Mouse (Mus musculus): ENCODE measurements around the gene Ltb4r2. TPM values are rescaled to one million over a fixed set of nuclear protein-coding genes. Genes with fewer than 3 reads are reported as not detected.

Ltb4r2 gene
- polyA plus RNA-seq, 1 experiment = not detected

DNA sequence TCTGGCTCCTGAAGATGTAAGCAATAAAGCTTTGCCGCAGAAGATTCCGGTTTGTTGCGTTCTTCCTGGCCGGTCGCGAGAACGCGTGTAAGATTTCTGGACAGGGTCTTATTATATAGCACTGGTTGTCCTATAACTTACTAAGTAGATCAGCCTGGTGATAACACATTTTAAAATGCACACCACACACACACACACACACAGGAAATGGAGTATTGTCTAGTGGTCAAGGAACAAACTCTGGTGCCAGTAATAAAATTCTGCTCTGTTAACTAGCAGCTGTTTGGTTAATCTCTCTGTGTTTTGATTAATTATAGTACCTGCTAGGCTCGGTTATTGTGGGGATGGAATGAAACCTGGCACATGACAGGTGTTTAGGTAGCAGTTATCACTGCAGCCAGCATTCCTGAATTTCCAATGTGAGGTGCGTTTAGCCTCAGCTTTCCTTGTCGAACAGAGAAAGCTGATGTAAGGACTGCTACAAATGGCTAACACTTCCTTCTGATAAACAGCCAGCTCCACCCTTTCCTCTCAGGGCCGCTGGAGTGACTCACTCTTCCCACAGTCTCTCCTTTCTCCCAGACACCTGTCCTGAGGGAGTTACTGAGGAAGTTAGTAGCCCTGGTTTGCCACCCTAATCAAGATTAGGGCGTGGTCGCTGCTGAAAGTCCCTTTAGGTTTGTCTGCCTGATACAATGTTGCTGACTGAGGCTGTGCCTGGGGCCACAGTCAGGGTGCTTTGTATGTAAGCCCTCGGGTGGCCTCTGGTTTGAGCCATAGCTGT lies 34.3 kb downstream of the Ltb4r2 start:
- Histone ChIP-seq H3K4me1 (ENCODE audit: control insufficient read depth, insufficient read depth, low read length) (no peaks in the 10 kb centered on the region), H3K4me3 (ENCODE audit: insufficient read depth, low read depth, low read length) (no peak overlapping the region), H3K27ac (ENCODE audit: insufficient read depth, low read depth, low read length) (no peak overlapping the region)
- TF ChIP-seq CTCF (IDR thresholded peaks at IDR 0.05; ENCODE audit: insufficient read depth, low read depth, low read length) (no peak), POLR2A (IDR thresholded peaks at IDR 0.05; ENCODE audit: insufficient read depth, low read depth, low read length) (no peak)
- WGBS = 80% methylated on average over 15 of the region's 15 CpGs

Other genes starting within 250 kb of the Ltb4r2 start
- not detected in 2 replicates for gene Nrl, start 236.4 kb upstream of the Ltb4r2 start, polyA plus RNA-seq (2012; ENCODE audit: insufficient read depth, insufficient read length, low replicate concordance, missing spikeins)
- not detected in 2 replicates for gene Pck2, start 221.2 kb upstream of the Ltb4r2 start, polyA plus RNA-seq (2012; ENCODE audit: insufficient read depth, insufficient read length, low replicate concordance, missing spikeins)
- gene Dcaf11, start 201.4 kb upstream of the Ltb4r2 start, polyA plus RNA-seq (2012; ENCODE audit: insufficient read depth, insufficient read length, low replicate concordance, missing spikeins) = not detected in 2 replicates
- gene A730061H03Rik, start 201.0 kb upstream of the Ltb4r2 start, polyA plus RNA-seq (2012; ENCODE audit: insufficient read depth, insufficient read length, low replicate concordance, missing spikeins) = not detected in 2 replicates
- gene Fitm1, start 185.8 kb upstream of the Ltb4r2 start, polyA plus RNA-seq (2012; ENCODE audit: insufficient read depth, insufficient read length, low replicate concordance, missing spikeins) = not detected in 2 replicates
- not detected in 2 replicates for gene Psme1, start 183.3 kb upstream of the Ltb4r2 start, polyA plus RNA-seq (2012; ENCODE audit: insufficient read depth, insufficient read length, low replicate concordance, missing spikeins)
- gene Emc9, start 176.1 kb upstream of the Ltb4r2 start, polyA plus RNA-seq (2012; ENCODE audit: insufficient read depth, insufficient read length, low replicate concordance, missing spikeins) = not detected in 2 replicates
- not detected in 2 replicates for gene Psme2, start 170.3 kb upstream of the Ltb4r2 start, polyA plus RNA-seq (2012; ENCODE audit: insufficient read depth, insufficient read length, low replicate concordance, missing spikeins)
- gene Rnf31, start 169.7 kb upstream of the Ltb4r2 start, polyA plus RNA-seq (2012; ENCODE audit: insufficient read depth, insufficient read length, low replicate concordance, missing spikeins) = not detected in 2 replicates
- not detected in 2 replicates for gene Irf9, start 157.9 kb upstream of the Ltb4r2 start, polyA plus RNA-seq (2012; ENCODE audit: insufficient read depth, insufficient read length, low replicate concordance, missing spikeins)
- gene Rec8, start 143.4 kb upstream of the Ltb4r2 start, polyA plus RNA-seq (2012; ENCODE audit: insufficient read depth, insufficient read length, low replicate concordance, missing spikeins) = not detected in 2 replicates
- gene Ipo4, start 125.5 kb upstream of the Ltb4r2 start, polyA plus RNA-seq (2012; ENCODE audit: insufficient read depth, insufficient read length, low replicate concordance, missing spikeins) = not detected in 2 replicates
- gene Gm49378, start 123.5 kb upstream of the Ltb4r2 start, polyA plus RNA-seq (2012; ENCODE audit: insufficient read depth, insufficient read length, low replicate concordance, missing spikeins) = not detected in 2 replicates
- not detected in 2 replicates for gene Tm9sf1, start 117.6 kb upstream of the Ltb4r2 start, polyA plus RNA-seq (2012; ENCODE audit: insufficient read depth, insufficient read length, low replicate concordance, missing spikeins)
- gene Tssk4, start 111.2 kb upstream of the Ltb4r2 start, polyA plus RNA-seq (2012; ENCODE audit: insufficient read depth, insufficient read length, low replicate concordance, missing spikeins) = not detected in 2 replicates
- gene Mdp1, start 100.9 kb upstream of the Ltb4r2 start, polyA plus RNA-seq (2012; ENCODE audit: insufficient read depth, insufficient read length, low replicate concordance, missing spikeins) = not detected in 2 replicates
- not detected in 2 replicates for gene Gmpr2, start 89.5 kb upstream of the Ltb4r2 start, polyA plus RNA-seq (2012; ENCODE audit: insufficient read depth, insufficient read length, low replicate concordance, missing spikeins)
- not detected in 2 replicates for gene Nedd8, start 89.3 kb upstream of the Ltb4r2 start, polyA plus RNA-seq (2012; ENCODE audit: insufficient read depth, insufficient read length, low replicate concordance, missing spikeins)
- not detected in 2 replicates for gene Tinf2, start 79.6 kb upstream of the Ltb4r2 start, polyA plus RNA-seq (2012; ENCODE audit: insufficient read depth, insufficient read length, low replicate concordance, missing spikeins)
- gene Tgm1, start 47.5 kb upstream of the Ltb4r2 start, polyA plus RNA-seq (2012; ENCODE audit: insufficient read depth, insufficient read length, low replicate concordance, missing spikeins) = not detected in 2 replicates
- not detected in 2 replicates for gene Rabggta, start 39.2 kb upstream of the Ltb4r2 start, polyA plus RNA-seq (2012; ENCODE audit: insufficient read depth, insufficient read length, low replicate concordance, missing spikeins)
- gene Dhrs1, start 15.7 kb upstream of the Ltb4r2 start, polyA plus RNA-seq (2012; ENCODE audit: insufficient read depth, insufficient read length, low replicate concordance, missing spikeins) = not detected in 2 replicates
- gene Nop9, start 15.7 kb upstream of the Ltb4r2 start, polyA plus RNA-seq (2012; ENCODE audit: insufficient read depth, insufficient read length, low replicate concordance, missing spikeins) = not detected in 2 replicates
- gene Cideb, start 3.0 kb upstream of the Ltb4r2 start, polyA plus RNA-seq (2012; ENCODE audit: insufficient read depth, insufficient read length, low replicate concordance, missing spikeins) = not detected in 2 replicates
- not detected in 2 replicates for gene Ltb4r1, start 4.5 kb downstream of the Ltb4r2 start, polyA plus RNA-seq (2012; ENCODE audit: insufficient read depth, insufficient read length, low replicate concordance, missing spikeins)
- gene Adcy4, start 22.7 kb downstream of the Ltb4r2 start, polyA plus RNA-seq (2012; ENCODE audit: insufficient read depth, insufficient read length, low replicate concordance, missing spikeins) = not detected in 2 replicates
- not detected in 2 replicates for gene Ripk3, start 27.4 kb downstream of the Ltb4r2 start, polyA plus RNA-seq (2012; ENCODE audit: insufficient read depth, insufficient read length, low replicate concordance, missing spikeins)
- gene Nfatc4, start 61.7 kb downstream of the Ltb4r2 start, polyA plus RNA-seq (2012; ENCODE audit: insufficient read depth, insufficient read length, low replicate concordance, missing spikeins) = not detected in 2 replicates
- gene Nynrin, start 92.6 kb downstream of the Ltb4r2 start, polyA plus RNA-seq (2012; ENCODE audit: insufficient read depth, insufficient read length, low replicate concordance, missing spikeins) = not detected in 2 replicates
- not detected in 2 replicates for gene Cbln3, start 123.0 kb downstream of the Ltb4r2 start, polyA plus RNA-seq (2012; ENCODE audit: insufficient read depth, insufficient read length, low replicate concordance, missing spikeins)
- not detected in 2 replicates for gene Khnyn, start 123.5 kb downstream of the Ltb4r2 start, polyA plus RNA-seq (2012; ENCODE audit: insufficient read depth, insufficient read length, low replicate concordance, missing spikeins)
- not detected in 2 replicates for gene Sdr39u1, start 138.9 kb downstream of the Ltb4r2 start, polyA plus RNA-seq (2012; ENCODE audit: insufficient read depth, insufficient read length, low replicate concordance, missing spikeins)
- gene Cma1, start 183.2 kb downstream of the Ltb4r2 start, polyA plus RNA-seq (2012; ENCODE audit: insufficient read depth, insufficient read length, low replicate concordance, missing spikeins) = not detected in 2 replicates
- gene Cma2, start 189.6 kb downstream of the Ltb4r2 start, polyA plus RNA-seq (2012; ENCODE audit: insufficient read depth, insufficient read length, low replicate concordance, missing spikeins) = not detected in 2 replicates

All from olfactory bulb, adult 2 months (tissue).